Mouse (Mus musculus) heart, adult 18-20 months (tissue): ENCODE measurements around the gene Tmem63a. TPM values are rescaled to one million over a fixed set of nuclear protein-coding genes. Genes with fewer than 3 reads are reported as not detected.

Experiments
- DNase-seq, 2 experiments: peaks; one replicate each; pipeline ENCODE4 v3.0.0; 2021 to 2022; ENCODE audit warnings: mixed read lengths in 1 of 2
- total RNA-seq, 2 experiments: library from RNA; stranded (reverse); gene quantifications; 2 replicates each; pipeline ENCODE4 v1.2.3; 2021

The Tmem63a gene
- total RNA-seq, 2 experiments from 2014 or later = 15.0 to 15.9 TPM

- peak; percentile 85 to 90 for DNase-seq
Measured at GRCm38 (mm10) chr1:181009754-181010153, 67.6 kb downstream of the Tmem63a start.

DNA sequence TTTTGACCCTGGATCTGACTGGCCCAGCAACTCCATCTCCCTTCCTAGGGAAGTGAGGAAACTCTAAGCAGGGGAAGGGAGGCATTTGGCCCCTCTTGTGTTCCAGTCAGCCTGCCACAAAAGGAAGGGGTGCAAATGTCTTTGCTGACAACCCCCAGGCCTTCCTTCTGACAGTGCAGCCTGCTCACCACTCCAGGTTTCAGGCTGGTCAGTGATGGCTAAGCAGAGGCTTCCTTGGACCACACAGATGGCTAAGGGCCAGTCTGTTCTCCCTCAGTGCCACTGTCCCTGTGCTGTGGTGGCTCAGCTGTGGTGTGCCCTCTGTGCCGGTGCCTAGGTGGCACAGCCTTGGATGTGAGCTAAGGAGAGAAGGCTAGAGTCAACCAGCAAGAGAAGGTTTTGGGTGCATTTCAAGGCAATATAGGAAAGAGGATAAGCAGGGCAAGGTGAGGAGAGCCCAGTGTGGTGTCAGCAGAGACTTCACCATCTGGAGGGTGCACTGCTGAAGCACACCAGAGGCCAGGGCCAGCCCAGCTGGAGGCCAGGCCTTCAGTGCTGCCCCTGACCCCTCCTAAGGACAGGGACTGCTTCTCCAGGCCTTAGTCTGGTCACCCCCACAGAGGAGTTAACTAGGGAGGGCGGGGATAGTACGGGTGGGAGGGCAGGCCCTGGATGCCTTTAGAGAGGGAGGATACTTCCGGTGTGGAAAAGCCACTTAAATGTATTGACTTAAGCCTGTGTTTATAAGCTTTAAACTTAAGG lies 68.2 kb downstream of the Tmem63a start:
- DNase-seq = no peak

- no peak for DNase-seq
Measured at GRCm38 (mm10) chr1:181011601-181012000, 69.5 kb downstream of the Tmem63a start.

DNA sequence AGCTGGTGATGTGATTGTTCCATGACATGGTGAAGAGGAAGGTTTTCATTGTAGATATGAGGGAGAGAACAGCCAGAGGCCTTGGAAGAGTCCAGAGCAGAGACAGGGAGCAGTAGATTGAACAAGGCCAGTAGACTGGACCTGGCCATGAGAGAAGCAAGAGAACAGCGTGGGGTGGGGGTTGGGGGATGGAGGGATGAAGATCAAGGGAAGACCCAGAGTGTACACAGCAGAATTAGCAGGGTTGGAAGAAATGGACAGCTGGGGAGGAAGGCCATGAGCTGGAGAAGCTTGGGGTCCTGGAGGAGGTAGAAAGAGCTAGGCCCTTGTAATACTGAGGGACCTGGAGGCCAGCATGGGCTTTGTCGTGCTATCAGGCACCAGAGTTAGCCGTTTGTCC lies 70.3 kb downstream of the Tmem63a start:
- no peak for DNase-seq

GRCm38 (mm10) chr1:181013446-181013845 lies 71.3 kb downstream of the Tmem63a start:
- DNase-seq = no peak

DNA sequence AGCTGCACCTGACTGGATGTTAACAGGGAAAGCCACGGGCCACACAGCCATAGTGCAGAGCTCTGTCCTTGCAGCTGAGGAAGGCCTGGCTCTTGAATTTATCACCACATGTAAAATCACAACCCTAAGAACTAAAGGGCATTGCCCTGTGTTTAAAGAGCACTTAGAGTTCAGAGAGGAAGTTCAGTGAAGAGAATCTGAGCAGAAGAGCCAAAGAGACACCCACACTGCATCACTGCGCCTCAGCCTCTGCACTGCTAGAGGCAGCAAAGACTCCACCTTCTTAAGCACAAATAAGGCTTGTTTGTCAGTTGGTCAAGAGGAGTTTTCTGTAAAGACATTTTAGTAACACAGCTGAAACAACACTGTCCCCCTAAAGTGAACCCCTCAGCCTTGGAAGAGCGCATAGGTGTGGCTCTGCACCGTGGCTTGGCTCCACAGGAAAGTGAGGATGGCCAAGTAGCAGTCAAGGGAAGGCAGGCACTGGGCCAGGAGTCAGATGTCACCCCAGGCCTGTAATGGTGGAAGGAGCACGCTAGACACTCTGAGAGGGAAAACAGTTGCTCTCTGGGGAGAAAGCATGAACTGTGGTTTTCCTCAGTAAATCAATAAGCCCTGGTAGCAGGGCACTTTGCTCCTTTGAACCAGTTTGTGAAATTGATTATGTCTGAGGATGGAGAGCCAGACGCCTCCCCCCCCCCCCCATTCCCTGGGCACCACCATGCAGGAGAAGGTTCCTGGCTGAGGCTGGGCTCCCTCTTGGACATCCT lies 72.8 kb downstream of the Tmem63a start:
- DNase-seq = peak; percentile 86 to 87

- peak; percentile 93 to 94 for DNase-seq
Measured at GRCm38 (mm10) chr1:181015558-181015957, 73.4 kb downstream of the Tmem63a start.

GRCm38 (mm10) chr1:181016045-181016444 lies 73.9 kb downstream of the Tmem63a start:
- peak in 1 of 2 experiments; percentile 20 for DNase-seq

- peak; percentile 90 to 92 for DNase-seq
Measured at GRCm38 (mm10) chr1:181016532-181017131, 74.5 kb downstream of the Tmem63a start.

GRCm38 (mm10) chr1:181017212-181017711 lies 75.1 kb downstream of the Tmem63a start:
- peak; percentile 85 to 90 for DNase-seq

DNA sequence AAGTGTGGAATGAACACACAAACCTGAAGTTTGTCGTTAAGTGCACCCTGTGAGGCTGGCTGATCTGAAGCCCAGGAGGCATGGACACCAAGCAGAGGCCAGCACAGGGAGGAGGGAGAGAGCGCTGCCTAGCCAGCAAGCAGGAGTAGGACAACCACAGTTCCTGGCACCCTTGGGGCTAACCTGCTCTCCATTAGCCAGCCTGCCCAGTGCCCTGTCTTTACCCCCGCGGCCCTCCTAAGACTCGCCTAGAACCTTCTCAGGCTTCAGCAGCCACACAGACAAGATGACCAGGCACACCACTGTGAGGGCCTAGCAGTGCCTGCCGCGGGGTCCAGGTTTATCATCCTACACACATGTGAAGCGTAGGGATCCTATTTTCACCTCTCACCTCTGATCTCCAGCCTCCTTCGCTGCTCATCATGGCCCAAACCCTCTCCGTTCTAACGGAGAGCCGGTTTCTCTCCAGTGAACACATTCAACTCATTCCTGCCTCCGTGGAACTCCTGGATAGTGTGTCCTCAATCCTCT lies 75.8 kb downstream of the Tmem63a start:
- no peak for DNase-seq

DNA sequence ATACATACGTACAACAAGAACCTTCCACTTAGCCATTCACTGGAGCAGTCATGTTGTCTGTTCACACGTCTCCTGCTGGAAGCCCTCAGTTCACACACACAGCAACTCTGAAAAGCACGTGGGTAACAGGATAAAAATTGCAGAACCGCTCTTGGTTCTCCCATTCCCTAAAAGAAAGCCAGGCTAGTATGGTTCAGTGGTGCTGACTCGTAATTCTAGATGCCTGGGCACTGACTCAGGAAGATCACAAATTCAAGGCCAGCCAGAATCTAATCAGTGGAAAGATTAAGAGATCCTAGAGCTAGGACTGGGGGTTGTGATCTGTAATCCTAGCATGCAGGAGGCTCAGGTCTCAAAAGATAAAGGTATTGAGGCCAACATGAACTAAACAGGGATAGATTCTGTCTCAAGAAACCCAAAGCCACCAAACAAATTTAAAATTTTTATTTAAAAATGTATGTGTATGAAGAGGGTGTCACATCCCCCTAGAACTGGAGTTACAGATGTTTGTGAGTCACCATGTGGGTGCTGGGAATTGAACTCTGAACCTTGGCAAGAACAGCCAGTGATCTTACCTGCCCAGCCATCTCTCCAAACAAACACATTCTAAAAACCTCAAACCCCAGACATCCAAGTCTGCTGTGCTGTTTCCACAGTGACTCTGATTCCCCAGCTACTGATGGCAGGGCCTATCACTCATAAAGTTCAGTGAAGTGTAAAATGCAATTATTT lies 78.8 kb downstream of the Tmem63a start, which contains the start of gene Ephx1:
Gene Ephx1, minus strand, starts transcription at position 149 of the 732 bp plus-strand sequence.
- DNase-seq = no peak

- no peak for DNase-seq
Measured at GRCm38 (mm10) chr1:181021488-181021865, 79.3 kb downstream of the Tmem63a start.

- DNase-seq = peak; percentile 72 to 79
Measured at GRCm38 (mm10) chr1:181022265-181022664, 80.1 kb downstream of the Tmem63a start.

Other genes with a start within 250 kb of the Tmem63a start
- gene Mixl1, start 245.3 kb upstream of the Tmem63a start, total RNA-seq = not detected
- 10 to 100 TPM; 23.3 to 24.8 TPM for gene Acbd3, start 216.3 kb upstream of the Tmem63a start, total RNA-seq
- 100 to 1,000 TPM; 363 to 405 TPM for gene H3f3a, start 128.4 kb upstream of the Tmem63a start, total RNA-seq
- gene Sde2, start 91.2 kb upstream of the Tmem63a start, total RNA-seq = 10 to 100 TPM; 10.1 to 11.4 TPM
- not detected for gene Lefty2, start 49.2 kb upstream of the Tmem63a start, total RNA-seq
- gene Pycr2, start 38.1 kb upstream of the Tmem63a start, total RNA-seq = 10 to 100 TPM; 12.2 to 12.4 TPM
- gene Lefty1, start 7.3 kb upstream of the Tmem63a start, total RNA-seq = under 1 TPM; 0.28 to 0.84 TPM
- 10 to 100 TPM; 28.7 to 37.5 TPM for gene Ephx1, start 78.6 kb downstream of the Tmem63a start, total RNA-seq
- gene 9130409I23Rik, start 108.9 kb downstream of the Tmem63a start, total RNA-seq = not detected
- gene Nvl, start 201.9 kb downstream of the Tmem63a start, total RNA-seq = 1 to 10 TPM; 6.4 to 7.5 TPM
- 10 to 100 TPM; 44.9 to 49.3 TPM for gene Cnih4, start 202.3 kb downstream of the Tmem63a start, total RNA-seq